In genomic region chr19:6814958-6815357, GRCm38 (mm10) we compare ENCODE assay signal across 26 mouse cellular contexts. TPM values are rescaled to one million over a fixed set of nuclear protein-coding genes. Genes with fewer than 3 reads are reported as not detected.
A peak's percentile ranks its signal among the peaks of the same experiment; 100 is the strongest.
DNase-seq lines count a peak whose midpoint lies in the region; ATAC-seq and TF ChIP-seq lines count a peak whose summit lies in the region.
"Had no signal": no experiment of that assay in that cellular context is flagged by ENCODE, and none has a peak within 500 bp of the region (broad histone marks: within the 10 kb centered on the region; RNA-seq: fewer than 3 reads in every experiment).

No protein-coding gene starts in this region.

- H3K27ac ChIP-seq in hindbrain, embryonic 12.5 days: 0 out of 2 replicates have a peak overlapping the region, but pooled peaks have one; percentile 52
- H3K27ac ChIP-seq in hindbrain, embryonic 16.5 days (ENCODE audit: low read depth, low read length): no peak overlapping the region
- no peak overlapping the region for H3K27ac ChIP-seq in lung, postnatal 0 days (ENCODE audit: low read length)
- H3K27ac ChIP-seq in midbrain, embryonic 16.5 days (ENCODE audit: low read length): no peak overlapping the region
- H3K27ac ChIP-seq: embryonic facial prominence, embryonic 12.5 days; limb, embryonic 13.5 days; neural tube, embryonic 15.5 days had no signal

- H3K4me1 ChIP-seq in hindbrain, embryonic 12.5 days: peaks cover 5% of the 10 kb centered on the region; the same call in 1 of the 2 replicates
- H3K4me1 ChIP-seq in hindbrain, embryonic 16.5 days (ENCODE audit: control insufficient read depth, insufficient read depth, low read depth, low read length): no peaks in the 10 kb centered on the region
- no peaks in the 10 kb centered on the region for H3K4me1 ChIP-seq in lung, postnatal 0 days (ENCODE audit: insufficient read depth, low read depth, low read length)
- no peaks in the 10 kb centered on the region for H3K4me1 ChIP-seq in midbrain, embryonic 16.5 days (ENCODE audit: control insufficient read depth, insufficient read depth, low read length)
- H3K4me1 ChIP-seq: embryonic facial prominence, embryonic 12.5 days; limb, embryonic 13.5 days had no signal

- H3K9me3 ChIP-seq in hindbrain, embryonic 12.5 days (replicated peaks): no peaks in the 10 kb centered on the region
- H3K9me3 ChIP-seq in hindbrain, embryonic 16.5 days (ENCODE audit: control insufficient read depth, low read length): no peaks in the 10 kb centered on the region
- no peaks in the 10 kb centered on the region for H3K9me3 ChIP-seq in lung, postnatal 0 days (ENCODE audit: low read length)
- H3K9me3 ChIP-seq in midbrain, embryonic 16.5 days (replicated peaks; ENCODE audit: control insufficient read depth, low read length, poor library complexity, severe bottlenecking): no peaks in the 10 kb centered on the region
- H3K9me3 ChIP-seq: embryonic facial prominence, embryonic 12.5 days; hindbrain, embryonic 15.5 days; neural tube, embryonic 15.5 days had no signal

- ATAC-seq in hindbrain, embryonic 12.5 days (ENCODE audit: low FRiP score): no peak
- no peak for ATAC-seq in hindbrain, embryonic 16.5 days
- no peak for ATAC-seq in lung, postnatal 0 days
- no peak for ATAC-seq in midbrain, embryonic 16.5 days
- ATAC-seq: CD4-positive, CD25-positive, alpha-beta regulatory T cell, adult 4 months; forebrain, embryonic 16.5 days; intestine, embryonic 16.5 days; Patski had no signal

- no peaks in the 10 kb centered on the region; the same call in 1 of the 2 replicates for H3K27me3 ChIP-seq in hindbrain, embryonic 12.5 days
- no peaks in the 10 kb centered on the region for H3K27me3 ChIP-seq in hindbrain, embryonic 16.5 days (replicated peaks; ENCODE audit: control insufficient read depth, insufficient read depth, low read length)
- H3K27me3 ChIP-seq in lung, postnatal 0 days (replicated peaks; ENCODE audit: insufficient read depth, low read length): no peaks in the 10 kb centered on the region
- no peaks in the 10 kb centered on the region for H3K27me3 ChIP-seq in midbrain, embryonic 16.5 days (ENCODE audit: control insufficient read depth, insufficient read depth, low read depth, low read length)
- H3K27me3 ChIP-seq: embryonic facial prominence, embryonic 12.5 days; hindbrain, embryonic 15.5 days; neural tube, embryonic 15.5 days had no signal

- DNase-seq in lung, postnatal 0 days (ENCODE audit: low spot score): no peak
- DNase-seq in lung, postnatal 4 days: no peak
- peak; percentile 60 for DNase-seq in ZHBTc4 (ENCODE audit: low read depth, low spot score)
- DNase-seq in cerebellum, postnatal 10 days: no peak
- DNase-seq: adrenal gland, postnatal 25 days; cerebellum, adult 2 months; cerebellum, postnatal 36 days; heart, postnatal 14 days; kidney, postnatal 14 days; midbrain, embryonic 14.5 days; right cerebral cortex, postnatal 14 days; thymus, postnatal 4 days had no signal

- H3K4me2 ChIP-seq in hindbrain, embryonic 12.5 days (replicated peaks): no peak overlapping the region
- no peak overlapping the region for H3K4me2 ChIP-seq in hindbrain, embryonic 16.5 days (ENCODE audit: low read length)
- no peak overlapping the region for H3K4me2 ChIP-seq in lung, postnatal 0 days (replicated peaks; ENCODE audit: low read depth, low read length)
- no peak overlapping the region for H3K4me2 ChIP-seq in midbrain, embryonic 16.5 days (ENCODE audit: low read length)
- H3K4me2 ChIP-seq: embryonic facial prominence, embryonic 12.5 days; hindbrain, embryonic 15.5 days; limb, embryonic 13.5 days; liver, embryonic 11.5 days; neural tube, embryonic 15.5 days had no signal

- H3K4me3 ChIP-seq in hindbrain, embryonic 12.5 days: no peak overlapping the region
- H3K4me3 ChIP-seq in hindbrain, embryonic 16.5 days (ENCODE audit: low read length): no peak overlapping the region
- H3K4me3 ChIP-seq in lung, postnatal 0 days (ENCODE audit: low read depth, low read length): no peak overlapping the region
- H3K4me3 ChIP-seq in midbrain, embryonic 16.5 days (ENCODE audit: low read depth, low read length): no peak overlapping the region
- H3K4me3 ChIP-seq: embryonic facial prominence, embryonic 12.5 days; forebrain, embryonic 10.5 days; hindbrain, embryonic 15.5 days; limb, embryonic 13.5 days; neural tube, embryonic 15.5 days had no signal

- no peak overlapping the region for H3K9ac ChIP-seq in hindbrain, embryonic 12.5 days
- no peak overlapping the region for H3K9ac ChIP-seq in hindbrain, embryonic 16.5 days (ENCODE audit: low read depth, low read length)
- no peak overlapping the region for H3K9ac ChIP-seq in lung, postnatal 0 days (replicated peaks; ENCODE audit: low read depth)
- no peak overlapping the region for H3K9ac ChIP-seq in midbrain, embryonic 16.5 days (ENCODE audit: low read depth, low read length)
- H3K9ac ChIP-seq: embryonic facial prominence, embryonic 12.5 days; hindbrain, embryonic 15.5 days; limb, embryonic 13.5 days; neural tube, embryonic 15.5 days had no signal

- no peaks in the 10 kb centered on the region for H3K36me3 ChIP-seq in hindbrain, embryonic 12.5 days
- H3K36me3 ChIP-seq in hindbrain, embryonic 16.5 days (ENCODE audit: control insufficient read depth, insufficient read depth, low read length): no peaks in the 10 kb centered on the region
- H3K36me3 ChIP-seq in lung, postnatal 0 days (ENCODE audit: insufficient read depth, low read length): no peaks in the 10 kb centered on the region
- no peaks in the 10 kb centered on the region for H3K36me3 ChIP-seq in midbrain, embryonic 16.5 days (ENCODE audit: control insufficient read depth, insufficient read depth, low read length)
- H3K36me3 ChIP-seq: embryonic facial prominence, embryonic 12.5 days; forebrain, embryonic 10.5 days; G1E; hindbrain, embryonic 15.5 days; limb, embryonic 13.5 days; neural tube, embryonic 15.5 days had no signal

- TF ChIP-seq EP300 in lung, postnatal 0 days (IDR thresholded peaks at IDR 0.05): no peak

- 87% methylated on average over 3 of the region's 3 CpGs for WGBS in hindbrain, embryonic 12.5 days
- WGBS in hindbrain, embryonic 16.5 days: 93% methylated on average over 3 of the region's 3 CpGs
- 62% methylated on average over 3 of the region's 3 CpGs for WGBS in lung, postnatal 0 days
- 88% methylated on average over 3 of the region's 3 CpGs for WGBS in midbrain, embryonic 16.5 days

- TF ChIP-seq CTCF in lung, postnatal 0 days (IDR thresholded peaks at IDR 0.05): peak; percentile 22; the same call in 1 of the 2 replicates

RNA-seq across cellular contexts. Expression of gene Rps6ka4, which starts 25.5 kb away (rescaled TPM):
- 13.2 and 14.4 TPM in 2 replicates for polyA plus RNA-seq in hindbrain, embryonic 12.5 days (2016; fragmentation: Nextera tagmentation; extraction: Ambion mirVana)
- polyA plus RNA-seq in hindbrain, embryonic 16.5 days (2015; fragmentation: Nextera tagmentation; extraction: Ambion mirVana): 17.3 and 17.4 TPM in 2 replicates
- polyA plus RNA-seq in lung, postnatal 0 days (2015; fragmentation: Nextera tagmentation; extraction: Ambion mirVana): 36.7 and 40.6 TPM in 2 replicates
- 10.1 and 14.6 TPM in 2 replicates for polyA plus RNA-seq in midbrain, embryonic 16.5 days (2015; fragmentation: Nextera tagmentation; extraction: Ambion mirVana)

RNA-seq across cellular contexts. Expression of gene Ccdc88b, which starts 43.1 kb away (rescaled TPM):
- 0.50 and 0.85 TPM in 2 replicates for polyA plus RNA-seq in hindbrain, embryonic 12.5 days (2016; fragmentation: Nextera tagmentation; extraction: Ambion mirVana)
- 0.80 and 0.85 TPM in 2 replicates for polyA plus RNA-seq in hindbrain, embryonic 16.5 days (2015; fragmentation: Nextera tagmentation; extraction: Ambion mirVana)
- 2.9 and 6.3 TPM in 2 replicates for polyA plus RNA-seq in lung, postnatal 0 days (2015; fragmentation: Nextera tagmentation; extraction: Ambion mirVana)
- polyA plus RNA-seq in midbrain, embryonic 16.5 days (2015; fragmentation: Nextera tagmentation; extraction: Ambion mirVana): 0.27 and 0.55 TPM in 2 replicates
